Mouse (Mus musculus): ENCODE data around the gene Sbds. TPM values are rescaled to one million over a fixed set of nuclear protein-coding genes. Genes with fewer than 3 reads are reported as not detected.

Gene Sbds
- polyA plus RNA-seq, 1 experiment from 2014 or later, result 69.5 TPM

- H3K9me3 ChIP-seq, result peaks cover 6% of the 10 kb centered on the region; the same call in 1 of the 2 replicates
- H3K36me3 ChIP-seq (replicated peaks), result peaks cover 61% of the 10 kb centered on the region
- no peaks in the 10 kb centered on the region for H3K27me3 ChIP-seq (ENCODE audit: poor library complexity, severe bottlenecking)
- 94% methylated on average over 11 of the region's 11 CpGs for WGBS
- no peak overlapping the region for H3K27ac ChIP-seq
- DNase-seq (ENCODE audit: extremely low spot score, low spot score), result no peak
- H3K4me1 ChIP-seq, result no peaks in the 10 kb centered on the region
- no peak overlapping the region for H3K4me3 ChIP-seq
These were observed 42.4 kb downstream of the Sbds start for GRCm38 (mm10) chr5:130212956-130213355.

GRCm38 (mm10) chr5:130207299-130207698 lies 48.0 kb downstream of the Sbds start:
- Histone ChIP-seq H3K9me3 (no peaks in the 10 kb centered on the region), H3K36me3 (replicated peaks) (peaks cover 74% of the 10 kb centered on the region), H3K27me3 (ENCODE audit: poor library complexity, severe bottlenecking) (no peaks in the 10 kb centered on the region), H3K27ac (no peak overlapping the region), H3K4me1 (no peaks in the 10 kb centered on the region), H3K4me3 (no peak overlapping the region)
- DNase-seq (ENCODE audit: extremely low spot score, low spot score), result no peak
- 94% methylated on average over 4 of the region's 4 CpGs for WGBS

- Histone ChIP-seq H3K9me3 (no peaks in the 10 kb centered on the region), H3K36me3 (replicated peaks) (peaks cover 68% of the 10 kb centered on the region), H3K27me3 (ENCODE audit: poor library complexity, severe bottlenecking) (no peaks in the 10 kb centered on the region), H3K27ac (no peak overlapping the region), H3K4me1 (no peaks in the 10 kb centered on the region), H3K4me3 (no peak overlapping the region)
- no peak for DNase-seq (ENCODE audit: extremely low spot score, low spot score)
- WGBS, result 98% methylated on average over 3 of the region's 3 CpGs
These were observed 49.8 kb downstream of the Sbds start for GRCm38 (mm10) chr5:130205441-130206023.

GRCm38 (mm10) chr5:130204560-130204959 lies 50.8 kb downstream of the Sbds start:
- H3K27ac ChIP-seq, result no peak overlapping the region
- no peaks in the 10 kb centered on the region for H3K9me3 ChIP-seq
- no peak overlapping the region for H3K4me3 ChIP-seq
- no peaks in the 10 kb centered on the region for H3K27me3 ChIP-seq (ENCODE audit: poor library complexity, severe bottlenecking)
- no peaks in the 10 kb centered on the region for H3K4me1 ChIP-seq
- 90% methylated on average over 6 of the region's 6 CpGs for WGBS
- H3K36me3 ChIP-seq (replicated peaks), result peaks cover 67% of the 10 kb centered on the region
- DNase-seq (ENCODE audit: extremely low spot score, low spot score), result no peak

GRCm38 (mm10) chr5:130203948-130204347 lies 51.4 kb downstream of the Sbds start:
- no peaks in the 10 kb centered on the region for H3K9me3 ChIP-seq
- no peaks in the 10 kb centered on the region for H3K4me1 ChIP-seq
- 87% methylated on average over 4 of the region's 4 CpGs for WGBS
- no peak overlapping the region for H3K27ac ChIP-seq
- H3K4me3 ChIP-seq, result no peak overlapping the region
- H3K27me3 ChIP-seq (ENCODE audit: poor library complexity, severe bottlenecking), result no peaks in the 10 kb centered on the region
- H3K36me3 ChIP-seq (replicated peaks), result peaks cover 67% of the 10 kb centered on the region
- no peak for DNase-seq (ENCODE audit: extremely low spot score, low spot score)

- WGBS, result 90% methylated on average over 10 of the region's 10 CpGs
- Histone ChIP-seq H3K27me3 (ENCODE audit: poor library complexity, severe bottlenecking) (no peaks in the 10 kb centered on the region), H3K36me3 (replicated peaks) (peaks cover 63% of the 10 kb centered on the region), H3K4me1 (no peaks in the 10 kb centered on the region), H3K9me3 (no peaks in the 10 kb centered on the region), H3K27ac (no peak overlapping the region), H3K4me3 (no peak overlapping the region)
- DNase-seq (ENCODE audit: extremely low spot score, low spot score), result no peak
These were observed 54.9 kb downstream of the Sbds start for GRCm38 (mm10) chr5:130200233-130201029.

GRCm38 (mm10) chr5:130197981-130198380 lies 57.3 kb downstream of the Sbds start:
- DNase-seq (ENCODE audit: extremely low spot score, low spot score), result no peak
- H3K27ac ChIP-seq, result no peak overlapping the region
- peaks cover 76% of the 10 kb centered on the region for H3K36me3 ChIP-seq (replicated peaks)
- H3K9me3 ChIP-seq, result no peaks in the 10 kb centered on the region
- no peaks in the 10 kb centered on the region for H3K4me1 ChIP-seq
- H3K27me3 ChIP-seq (ENCODE audit: poor library complexity, severe bottlenecking), result no peaks in the 10 kb centered on the region
- H3K4me3 ChIP-seq, result no peak overlapping the region
- 91% methylated on average over 7 of the region's 7 CpGs for WGBS

- WGBS, result 90% methylated on average over 3 of the region's 3 CpGs
- no peaks in the 10 kb centered on the region for H3K4me1 ChIP-seq
- peaks cover 76% of the 10 kb centered on the region for H3K36me3 ChIP-seq (replicated peaks)
- no peak overlapping the region for H3K4me3 ChIP-seq
- H3K9me3 ChIP-seq, result no peaks in the 10 kb centered on the region
- DNase-seq (ENCODE audit: extremely low spot score, low spot score), result no peak
- no peaks in the 10 kb centered on the region for H3K27me3 ChIP-seq (ENCODE audit: poor library complexity, severe bottlenecking)
- no peak overlapping the region for H3K27ac ChIP-seq
These were observed 57.9 kb downstream of the Sbds start for GRCm38 (mm10) chr5:130197454-130197853.

GRCm38 (mm10) chr5:130196307-130196706 lies 59.0 kb downstream of the Sbds start:
- Histone ChIP-seq H3K4me3 (no peak overlapping the region), H3K36me3 (replicated peaks) (peaks cover 80% of the 10 kb centered on the region), H3K27me3 (ENCODE audit: poor library complexity, severe bottlenecking) (no peaks in the 10 kb centered on the region), H3K27ac (no peak overlapping the region), H3K9me3 (no peaks in the 10 kb centered on the region), H3K4me1 (no peaks in the 10 kb centered on the region)
- WGBS, result 96% methylated on average over 1 of the region's 1 CpGs
- no peak for DNase-seq (ENCODE audit: extremely low spot score, low spot score)

Other genes with a start within 250 kb of the Sbds start
- gene Asl, start 226.3 kb downstream of the Sbds start, polyA plus RNA-seq (2016; fragmentation: Nextera tagmentation; extraction: Ambion mirVana), result 33.2 and 36.6 TPM in 2 replicates
- 61.3 and 64.0 TPM in 2 replicates for gene Crcp, start 226.2 kb downstream of the Sbds start, polyA plus RNA-seq (2016; fragmentation: Nextera tagmentation; extraction: Ambion mirVana)
- gene Tpst1, start 182.2 kb downstream of the Sbds start, polyA plus RNA-seq (2016; fragmentation: Nextera tagmentation; extraction: Ambion mirVana), result 54.9 and 57.0 TPM in 2 replicates
- 3.6 and 3.9 TPM in 2 replicates for gene Kctd7, start 110.7 kb downstream of the Sbds start, polyA plus RNA-seq (2016; fragmentation: Nextera tagmentation; extraction: Ambion mirVana)
- gene Rabgef1, start 83.7 kb downstream of the Sbds start, polyA plus RNA-seq (2016; fragmentation: Nextera tagmentation; extraction: Ambion mirVana), result 23.3 and 25.4 TPM in 2 replicates
- 35.8 and 39.2 TPM in 2 replicates for gene Tmem248, start 38.4 kb downstream of the Sbds start, polyA plus RNA-seq (2016; fragmentation: Nextera tagmentation; extraction: Ambion mirVana)
- 32.2 and 32.5 TPM in 2 replicates for gene Tyw1, start 89 bp upstream of the Sbds start, polyA plus RNA-seq (2016; fragmentation: Nextera tagmentation; extraction: Ambion mirVana)
- 0.07 and 0.30 TPM in 2 replicates for gene Caln1, start 113.9 kb upstream of the Sbds start, polyA plus RNA-seq (2016; fragmentation: Nextera tagmentation; extraction: Ambion mirVana)
- gene A330070K13Rik, start 129.1 kb upstream of the Sbds start, polyA plus RNA-seq (2016; fragmentation: Nextera tagmentation; extraction: Ambion mirVana), result not detected in 2 replicates